Mouse (Mus musculus) fibroblast of lung, adult 2 months (primary cell): Measurements from ENCODE around the gene AI854703.

Experiments used
- DNase-seq: peaks from one replicate; pipeline ENCODE4 v3.0.0-alpha.2; 2011; ENCODE audit warnings: low read depth

AI854703 gene

DNA sequence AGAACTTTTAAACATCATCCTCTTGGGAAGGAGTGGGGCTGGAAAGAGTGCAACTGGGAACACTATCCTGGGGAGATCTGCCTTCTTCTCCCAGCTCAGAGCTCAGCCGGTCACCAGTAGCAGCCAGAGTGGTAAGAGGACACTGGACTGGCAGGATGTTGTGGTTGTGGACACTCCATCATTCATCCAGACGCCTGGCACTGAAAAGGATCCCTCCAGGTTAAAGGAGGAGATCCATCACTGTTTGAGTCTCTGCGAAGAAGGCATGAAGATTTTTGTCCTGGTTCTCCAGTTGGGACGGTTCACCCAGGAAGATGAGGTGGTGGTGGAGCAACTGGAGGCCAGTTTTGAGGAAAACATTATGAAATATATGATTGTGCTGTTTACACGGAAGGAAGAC is 32.2 kb downstream of the AI854703 start:
- no peak for DNase-seq

DNA sequence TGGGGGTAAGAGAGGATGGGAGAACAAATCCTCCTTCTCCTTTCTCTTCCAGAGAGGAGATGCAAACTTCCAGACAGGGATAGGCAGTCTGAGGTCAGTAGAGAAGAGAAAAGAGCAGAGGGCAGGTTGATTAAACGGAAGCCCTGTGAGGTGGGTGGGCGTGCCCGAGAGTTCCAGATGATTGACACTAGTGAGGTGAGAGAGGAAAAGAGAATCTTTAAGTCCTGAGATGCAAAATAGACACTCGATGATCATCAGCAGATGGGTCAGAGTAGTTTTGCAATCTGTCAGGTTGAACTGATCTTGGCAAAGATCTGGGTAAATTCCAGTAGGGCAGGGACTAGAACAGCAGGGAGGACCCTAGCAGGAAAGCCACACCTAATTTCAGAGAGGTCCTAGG is 38.2 kb downstream of the AI854703 start:
- DNase-seq = no peak

DNA sequence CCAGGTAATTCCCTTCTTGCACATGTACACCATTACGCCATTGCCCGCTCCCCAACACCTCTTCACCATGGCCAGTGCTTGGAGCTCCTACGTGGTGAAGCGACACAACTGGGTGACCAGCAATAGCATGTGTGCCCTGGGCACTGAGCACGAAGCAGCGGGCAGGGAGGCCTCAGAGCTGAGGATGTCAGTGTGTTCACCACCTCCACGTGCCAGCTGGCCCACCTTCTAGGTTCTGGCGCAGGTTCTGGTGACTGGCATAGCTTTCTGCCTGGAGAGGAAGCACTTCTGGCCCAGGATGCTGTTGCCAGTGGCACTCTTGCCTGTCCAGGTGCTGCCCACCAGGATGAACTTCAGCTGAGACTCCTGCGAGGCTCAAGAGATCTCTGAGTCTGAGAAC is 38.9 kb downstream of the AI854703 start:
- DNase-seq = no peak

DNA sequence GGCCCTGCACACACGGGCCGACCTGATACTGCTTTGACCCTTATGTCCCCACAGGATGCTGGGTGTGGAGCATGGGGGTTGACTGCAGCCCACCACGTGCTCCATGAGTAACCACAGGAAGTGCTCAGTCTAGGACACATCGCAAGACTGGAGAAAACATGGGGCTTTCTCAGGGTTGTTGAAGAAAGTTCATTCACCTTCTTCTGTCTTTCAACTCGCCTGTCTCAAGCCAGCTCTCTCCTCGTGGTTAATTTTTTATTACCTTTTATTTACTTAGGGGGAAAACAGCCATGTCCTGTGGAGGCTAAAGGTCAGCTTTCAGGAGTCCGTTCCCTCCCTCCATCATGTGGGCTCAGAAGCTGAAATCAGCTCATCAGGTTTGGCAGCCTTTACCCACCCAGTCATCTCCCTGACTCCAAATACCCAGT is 39.6 kb downstream of the AI854703 start:
- no peak for DNase-seq

DNA sequence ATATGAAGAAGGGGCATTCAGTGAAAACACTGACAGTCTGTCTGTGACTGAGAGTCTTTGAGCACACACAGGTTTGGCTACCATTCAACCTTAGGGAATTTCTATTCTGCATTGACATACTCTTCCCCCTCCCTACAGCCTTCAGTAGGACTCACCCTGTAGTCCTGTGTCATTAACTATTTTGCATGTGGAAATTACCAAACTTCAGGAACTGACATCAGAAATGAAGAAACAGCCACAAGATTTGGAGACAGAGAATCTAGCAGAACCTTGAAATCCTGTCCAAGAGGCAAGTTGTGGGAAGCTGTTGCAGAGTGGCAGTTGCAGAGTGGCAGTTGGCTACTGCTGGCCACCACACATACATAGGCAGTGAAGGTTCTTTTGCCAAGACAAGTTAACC is 41.5 kb downstream of the AI854703 start:
- no peak for DNase-seq

DNA sequence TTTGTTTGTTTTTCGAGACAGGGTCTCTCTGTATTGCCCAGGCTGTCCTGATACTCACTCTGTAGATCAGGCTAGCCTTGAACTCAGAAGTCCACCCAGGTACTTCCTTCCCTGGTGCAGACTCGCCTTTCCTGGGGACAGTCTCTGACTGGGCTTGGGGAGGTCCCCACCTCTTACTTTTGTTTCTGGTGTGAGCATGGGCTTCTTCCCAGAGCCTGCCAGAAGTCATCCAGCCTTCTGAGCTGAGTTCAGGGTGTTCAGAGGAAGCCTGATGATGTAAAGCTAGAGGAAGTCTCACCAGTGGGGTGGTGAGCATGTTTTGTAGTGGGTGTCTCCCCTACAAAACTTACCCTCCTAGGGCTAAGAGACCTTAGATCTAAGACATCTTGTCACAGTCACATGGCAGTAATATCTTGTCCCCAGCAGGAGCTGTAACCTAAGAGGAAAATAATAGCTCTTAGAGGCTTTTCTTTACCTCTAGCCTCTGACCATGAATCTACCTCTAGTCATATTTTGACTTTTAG is 42.9 kb downstream of the AI854703 start:
- DNase-seq = no peak

DNA sequence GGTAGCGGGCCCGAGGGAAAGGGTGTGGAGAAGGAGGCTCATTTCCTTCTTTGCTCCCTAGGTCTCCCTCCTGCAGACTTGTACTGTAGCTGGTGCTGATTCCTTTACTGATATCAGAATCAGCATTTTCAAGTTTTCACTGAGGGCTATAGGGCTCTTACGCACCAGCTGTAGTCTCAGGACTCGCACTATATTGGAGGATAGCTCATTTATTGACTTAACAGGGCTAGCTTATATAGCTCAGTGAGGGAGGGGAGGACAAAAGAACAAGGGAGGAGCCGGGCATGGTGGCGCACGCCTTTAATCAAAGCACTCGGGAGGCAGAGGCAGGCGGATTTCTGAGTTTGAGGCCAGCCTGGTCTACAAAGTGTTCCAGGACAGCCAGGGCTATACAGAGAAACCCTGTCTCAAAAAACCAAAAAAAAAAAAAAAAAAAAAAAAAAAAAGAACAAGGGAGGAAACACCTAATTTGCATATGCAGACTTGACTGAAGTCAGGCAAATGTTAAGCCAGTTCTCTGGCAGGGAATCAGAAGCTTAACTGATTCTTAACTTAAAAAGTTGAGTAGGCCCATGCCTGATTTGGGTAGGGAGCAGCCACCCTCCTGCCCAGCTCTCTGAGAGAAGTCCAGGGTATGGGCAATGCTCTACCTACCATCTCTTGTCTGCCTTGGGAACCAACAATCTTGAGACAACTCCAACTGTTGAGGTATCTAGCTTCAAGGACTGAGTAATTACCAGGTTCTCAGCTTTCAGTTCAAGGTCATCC is 47.9 kb downstream of the AI854703 start:
- DNase-seq = no peak

DNA sequence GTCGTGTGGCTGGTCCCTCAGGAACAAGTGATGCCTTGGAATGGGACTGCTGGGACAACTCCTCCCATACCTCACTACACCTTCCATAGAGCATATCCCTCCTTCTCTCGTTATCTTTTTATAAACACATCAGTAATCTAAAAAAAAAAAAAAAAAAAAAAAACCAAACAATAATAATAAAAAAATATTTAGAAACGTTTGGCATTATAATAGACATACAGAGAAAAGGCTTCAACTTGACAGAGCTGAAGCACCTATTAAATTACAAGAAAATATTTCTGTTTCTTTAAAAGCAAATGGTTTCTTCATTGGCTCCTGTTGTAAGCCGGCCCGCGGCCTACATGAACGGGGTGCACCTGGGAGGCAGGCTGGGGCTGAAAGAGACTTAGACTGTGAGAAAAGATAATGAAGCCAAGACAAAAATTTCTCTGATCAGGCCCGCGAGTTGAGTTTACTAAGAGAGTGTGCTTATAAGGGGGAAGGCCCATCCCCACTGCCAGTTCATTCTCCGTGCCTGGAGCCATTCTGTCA is 48.9 kb downstream of the AI854703 start:
- DNase-seq = no peak

DNA sequence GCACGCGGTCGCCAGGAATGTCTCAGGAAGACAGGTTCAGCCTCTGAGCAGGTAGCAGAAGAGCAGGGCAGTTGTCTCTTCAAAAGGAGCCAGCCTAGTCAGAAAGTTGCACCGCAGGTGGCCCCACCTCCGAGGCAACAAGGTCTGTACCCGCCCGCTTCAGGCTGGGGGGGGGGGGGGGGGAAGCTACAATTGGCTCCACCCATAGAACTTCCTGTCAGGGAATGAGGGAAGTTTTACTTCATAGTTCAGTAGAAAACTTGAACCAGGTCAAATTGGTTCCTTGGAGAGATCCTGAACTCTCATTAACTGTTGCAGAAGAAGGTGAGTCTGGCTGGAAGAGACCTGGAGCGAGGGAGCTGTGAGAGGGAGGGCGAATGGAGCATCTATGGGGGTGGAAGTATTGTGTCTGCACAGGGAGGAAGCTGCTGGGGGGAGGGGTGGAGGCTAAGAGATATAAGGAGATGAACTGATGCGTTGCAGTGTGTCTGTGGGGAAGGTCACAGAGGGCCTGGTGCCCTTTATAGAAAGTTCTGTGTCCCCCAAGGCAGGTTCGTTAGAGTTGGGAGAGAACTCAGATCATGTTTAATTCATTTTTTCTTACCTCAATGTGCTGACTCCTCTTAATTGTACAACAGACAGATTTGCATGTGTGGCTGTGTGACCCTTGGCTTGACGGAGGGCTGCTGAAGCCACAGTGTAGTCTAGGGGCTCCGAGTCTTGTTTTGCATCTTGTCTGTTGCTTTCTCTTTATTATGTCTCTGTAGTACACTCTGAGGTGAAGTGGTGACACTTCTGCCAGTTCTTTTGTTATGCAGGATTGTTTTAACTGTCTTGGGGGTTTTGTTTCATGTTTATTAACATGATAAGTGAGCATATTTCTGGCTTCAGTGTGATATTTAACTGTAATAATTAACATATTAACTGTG is 49.6 kb downstream of the AI854703 start, which contains the start of gene Gimap9:
Gimap9 (plus strand) TSS at position 199 of the 929 bp plus-strand sequence.
- DNase-seq = no peak

DNA sequence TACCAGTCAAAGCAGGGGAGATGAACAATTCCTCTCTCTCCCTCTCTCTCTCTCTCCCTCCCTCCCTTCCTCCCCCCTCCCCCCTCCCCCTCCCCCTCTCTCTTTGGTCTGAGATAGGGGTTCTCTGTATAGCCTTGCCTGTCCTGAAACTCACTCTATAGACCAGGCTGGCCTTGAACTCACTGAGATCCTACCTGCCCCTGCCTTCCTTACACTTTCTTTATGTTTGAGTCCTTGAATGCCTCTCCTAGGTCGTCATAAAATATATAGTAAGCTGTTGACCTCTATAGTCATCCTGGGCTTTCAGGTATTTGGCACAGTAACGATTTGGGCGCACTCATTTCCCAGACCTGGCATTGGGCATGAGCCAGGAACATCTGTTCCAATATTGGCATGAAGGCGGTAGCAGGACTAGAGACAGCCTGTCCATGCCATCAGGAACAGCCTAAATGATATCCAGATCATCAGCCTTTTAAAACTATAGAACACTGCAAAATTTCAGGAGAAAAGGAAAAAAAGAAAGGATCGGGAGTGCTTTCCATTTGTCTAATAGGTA is 50.4 kb downstream of the AI854703 start:
- no peak for DNase-seq

DNA sequence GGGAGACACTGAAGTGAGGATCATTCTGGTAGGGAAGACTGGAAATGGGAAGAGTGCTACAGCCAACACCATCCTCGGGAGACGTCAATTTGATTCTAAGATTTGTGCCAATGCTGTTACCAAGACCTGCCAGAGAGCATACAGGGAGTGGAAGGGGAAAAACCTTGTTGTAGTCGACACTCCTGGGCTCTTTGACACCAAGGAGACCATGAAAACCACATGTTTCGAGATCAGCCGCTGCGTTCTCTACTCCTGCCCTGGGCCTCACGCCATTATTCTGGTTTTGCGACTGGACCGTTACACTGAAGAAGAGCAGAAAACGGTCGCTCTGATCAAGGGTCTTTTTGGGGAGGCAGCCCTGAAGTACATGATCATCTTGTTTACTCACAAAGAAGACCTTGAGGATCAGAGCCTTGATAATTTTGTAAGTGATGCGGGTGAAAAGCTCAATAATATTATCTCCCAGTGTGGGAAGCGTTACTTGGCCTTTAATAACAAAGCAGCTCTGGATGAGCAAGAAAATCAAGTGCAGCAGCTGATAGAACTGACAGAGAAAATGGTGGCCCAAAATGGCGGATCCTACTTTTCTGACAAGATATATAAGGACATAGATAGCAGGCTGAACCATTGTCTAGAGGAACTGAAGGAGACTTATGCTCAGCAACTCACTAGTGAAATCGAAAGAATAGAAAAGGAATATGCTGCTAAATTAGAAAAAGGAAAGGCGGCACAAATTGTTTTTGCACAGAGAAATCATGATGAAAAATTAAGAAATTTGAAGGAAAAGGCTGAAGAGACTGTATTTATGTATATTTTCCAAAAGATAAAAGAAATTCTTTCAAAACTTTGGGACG is 51.2 kb downstream of the AI854703 start:
- no peak for DNase-seq

DNA sequence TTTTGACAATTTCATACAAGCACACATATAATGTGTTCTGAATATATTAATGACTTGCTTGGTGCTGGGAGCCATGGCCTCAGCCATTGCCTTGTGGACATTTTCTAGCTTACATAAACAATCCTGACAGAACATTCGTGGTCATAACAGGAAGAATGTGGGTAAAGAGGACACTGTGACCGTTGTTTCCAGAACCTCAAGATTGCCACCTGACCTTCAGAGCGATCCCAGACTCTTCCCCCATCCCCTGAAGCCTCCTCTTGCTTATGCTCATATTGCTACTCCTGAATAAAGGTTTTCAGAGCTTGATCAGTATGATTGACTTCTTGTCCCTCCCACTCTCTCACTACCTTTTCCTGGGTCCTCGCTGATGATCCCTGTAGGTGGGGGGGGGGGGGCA is 51.8 kb downstream of the AI854703 start:
- DNase-seq = no peak

DNA sequence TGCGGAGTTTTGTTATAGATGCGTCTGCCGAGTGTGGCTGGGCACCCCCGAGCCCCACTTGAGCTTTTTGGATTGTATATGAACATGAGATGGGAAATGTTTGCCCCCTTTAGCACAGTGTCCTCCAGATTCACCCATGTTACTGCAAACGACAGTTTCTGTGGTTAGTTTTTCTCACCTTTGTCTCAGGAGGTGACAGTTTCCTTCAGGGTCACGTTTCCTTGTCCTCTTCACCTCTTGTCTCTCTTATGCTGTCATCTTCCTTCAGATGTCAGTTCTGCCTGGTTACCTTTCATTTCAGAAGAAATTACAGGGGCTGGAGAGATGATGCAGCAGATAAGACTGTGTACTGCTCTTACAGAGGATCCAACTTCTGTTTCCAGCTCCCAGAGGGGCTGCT is 53.1 kb downstream of the AI854703 start:
- no peak for DNase-seq

DNA sequence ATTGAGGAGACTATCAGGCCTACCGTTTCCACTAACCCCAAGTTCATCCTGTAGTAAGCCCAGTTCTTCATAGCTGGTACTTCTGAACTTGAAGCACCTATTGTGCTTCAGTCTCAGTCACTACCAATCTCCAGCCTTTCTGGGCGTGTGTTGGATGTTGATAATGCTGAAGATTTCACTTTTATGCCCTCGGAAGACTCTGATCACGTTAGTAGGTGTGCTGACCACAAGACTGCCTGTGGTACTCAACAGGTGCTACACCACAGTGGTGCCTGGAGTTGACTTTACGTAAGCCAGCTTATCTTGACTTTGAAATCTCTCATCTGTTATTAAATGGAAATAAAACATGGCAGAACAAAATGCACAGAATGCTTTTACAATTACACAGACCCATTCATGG is 53.9 kb downstream of the AI854703 start:
- DNase-seq = no peak

DNA sequence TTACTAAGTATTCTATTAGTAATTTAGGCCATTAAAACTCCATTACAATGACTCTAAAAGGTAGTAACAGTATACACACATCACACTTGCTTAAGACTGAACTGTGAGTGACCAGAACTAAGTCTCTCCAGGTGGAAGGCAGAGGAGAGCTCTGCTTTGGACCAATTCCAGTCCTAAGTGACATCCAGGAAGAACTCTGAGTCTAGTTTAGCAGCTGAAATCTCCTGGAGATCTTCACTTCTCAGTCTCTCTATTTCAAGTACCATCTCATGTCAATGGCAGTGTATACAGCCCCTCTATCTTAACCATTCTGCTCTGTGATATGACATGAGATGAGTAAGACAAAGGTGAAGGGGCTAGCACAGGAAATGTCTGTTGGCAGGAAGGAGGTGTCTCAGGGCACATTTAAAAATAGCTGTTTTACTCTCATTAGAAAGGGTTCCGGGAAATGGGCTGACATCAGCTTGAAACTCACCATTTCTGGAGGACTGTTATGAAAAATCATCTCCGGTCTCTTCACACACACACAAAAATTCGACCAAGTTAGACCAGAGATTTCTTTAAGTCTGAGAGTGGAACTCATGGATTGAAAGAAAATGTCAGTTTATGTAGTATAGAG is 55.0 kb downstream of the AI854703 start:
- no peak for DNase-seq

DNA sequence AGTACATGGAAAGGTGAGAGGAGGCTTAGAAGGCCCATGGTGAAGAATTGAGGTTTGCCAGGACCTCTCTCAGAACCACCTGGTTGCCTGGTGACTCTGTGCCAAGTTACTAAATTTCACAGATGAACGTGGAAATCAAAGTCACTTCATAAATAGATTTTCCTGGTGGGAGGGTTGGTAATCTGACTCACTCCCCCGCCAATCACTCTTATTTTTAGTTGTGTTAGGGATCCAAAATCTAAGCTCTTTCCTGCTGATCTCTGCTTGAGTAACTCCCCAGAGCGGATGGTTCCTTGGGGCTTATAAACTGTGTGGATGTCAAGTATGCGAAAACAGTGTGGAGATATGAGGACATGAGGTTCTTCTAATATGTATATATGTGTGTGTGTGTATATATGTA is 55.7 kb downstream of the AI854703 start:
- DNase-seq = no peak
